Mouse (Mus musculus) hindbrain, embryonic 14.5 days (tissue): ENCODE measurements at regions not wholly inside any gene's neighbourhood (a gene's known extent, or its start where the extent isn't known, plus 50 kb on each side); places are given as distances from the start of the nearest gene placed in this dataset.

Experiments used
- ATAC-seq: fragments of 200-750 bp; cut with Nextera tagmentation; 2 replicates; pipeline ENCODE4 v1.8.0; 2017; ENCODE audit warnings: moderate number of reproducible peaks, mild to moderate bottlenecking, moderate TSS enrichment, moderate library complexity; ENCODE audit not compliant: low FRiP score
- DNase-seq: peaks from one replicate; pipeline ENCODE4 v3.0.0-alpha.2; 2015; ENCODE audit warnings: low spot score
- H3K27ac ChIP-seq: fragments of 300-500 bp; sonication (generic); 2 replicates; pipeline ENCODE4 v1.5.1; 2014; ENCODE audit warnings: mild to moderate bottlenecking, moderate library complexity
- H3K27me3 ChIP-seq: fragments of 300-500 bp; sonication (generic); 2 replicates; pipeline ENCODE4 v1.6.1; 2014; ENCODE audit warnings: mild to moderate bottlenecking, low read length, mixed read lengths; ENCODE audit not compliant: control insufficient read depth, insufficient read depth
- H3K36me3 ChIP-seq: fragments of 300-500 bp; sonication (generic); replicated peaks from 2 replicates; pipeline ENCODE4 v1.6.1; 2014; ENCODE audit not compliant: control insufficient read depth, insufficient read depth
- H3K4me1 ChIP-seq: fragments of 300-500 bp; sonication (generic); replicated peaks from 2 replicates; pipeline ENCODE4 v1.6.1; 2014; ENCODE audit warnings: antibody characterized with exemption, low read length, mixed read lengths; ENCODE audit not compliant: control insufficient read depth, insufficient read depth
- H3K4me2 ChIP-seq: fragments of 300-500 bp; sonication (generic); replicated peaks from 2 replicates; pipeline ENCODE4 v1.6.1; 2014; ENCODE audit warnings: mild to moderate bottlenecking, moderate library complexity
- H3K4me3 ChIP-seq: fragments of 300-500 bp; sonication (generic); replicated peaks from 2 replicates; pipeline ENCODE4 v1.5.1; 2014; ENCODE audit warnings: mild to moderate bottlenecking, low read length
- H3K9ac ChIP-seq: fragments of 300-500 bp; sonication (generic); 2 replicates; pipeline ENCODE4 v1.6.1; 2014
- H3K9me3 ChIP-seq: fragments of 300-500 bp; sonication (generic); 2 replicates; pipeline ENCODE4 v1.6.1; 2016; ENCODE audit warnings: low read length; ENCODE audit not compliant: control insufficient read depth
- WGBS: fragments of 180-500 bp; shearing (Covaris S2); extraction: QIAGEN DNeasy Blood & Tissue Kit; methylation state at CpG from one replicate; pipeline ENCODE4 v1.1.7; 2014; 5-methylcytosine and 5-hydroxymethylcytosine counted together

GRCm38 (mm10) chr5:150866198-150866597 is 86.2 kb upstream of the Kl start:
- Histone ChIP-seq H3K36me3 (no peaks in the 10 kb centered on the region), H3K4me2 (no peak overlapping the region), H3K27me3 (no peaks in the 10 kb centered on the region), H3K9me3 (0 out of 2 replicates have a peak, but pooled peaks cover 8% of the 10 kb centered on the region), H3K4me3 (no peak overlapping the region), H3K9ac (no peak overlapping the region), H3K4me1 (no peaks in the 10 kb centered on the region), H3K27ac (no peak overlapping the region)
- ATAC-seq, result no peak
- no peak for DNase-seq
- 95% methylated on average over 3 of the region's 3 CpGs for WGBS

- H3K9ac ChIP-seq, result no peak overlapping the region
Observed at GRCm38 (mm10) chr5:150869954-150870353, 82.5 kb upstream of the Kl start.

GRCm38 (mm10) chr5:150878805-150879204 is 73.6 kb upstream of the Kl start:
- Histone ChIP-seq H3K4me1 (no peaks in the 10 kb centered on the region), H3K36me3 (no peaks in the 10 kb centered on the region), H3K9me3 (0 out of 2 replicates have a peak, but pooled peaks cover 4% of the 10 kb centered on the region), H3K4me2 (no peak overlapping the region), H3K9ac (no peak overlapping the region), H3K27ac (no peak overlapping the region), H3K4me3 (no peak overlapping the region), H3K27me3 (no peaks in the 10 kb centered on the region)
- ATAC-seq (no peak), DNase-seq (no peak)
- WGBS, result 54% methylated on average over 4 of the region's 4 CpGs

More at GRCm38 (mm10) chr5:150869954-150870353, 82.5 kb upstream of the Kl start:
- Histone ChIP-seq H3K9me3 (0 out of 2 replicates have a peak, but pooled peaks cover 8% of the 10 kb centered on the region), H3K27me3 (no peaks in the 10 kb centered on the region), H3K4me1 (no peaks in the 10 kb centered on the region), H3K4me3 (no peak overlapping the region), H3K4me2 (no peak overlapping the region), H3K27ac (no peak overlapping the region), H3K36me3 (no peaks in the 10 kb centered on the region)
- ATAC-seq, result no peak
- DNase-seq, result no peak
- 78% methylated on average over 4 of the region's 4 CpGs for WGBS

- H3K4me3 ChIP-seq, result no peak overlapping the region
- H3K27me3 ChIP-seq, result no peaks in the 10 kb centered on the region
- 0 out of 2 replicates have a peak, but pooled peaks cover 4% of the 10 kb centered on the region for H3K9me3 ChIP-seq
- H3K27ac ChIP-seq, result no peak overlapping the region
- ATAC-seq, result no peak
- WGBS, result 94% methylated on average over 2 of the region's 2 CpGs
- H3K4me2 ChIP-seq, result no peak overlapping the region
- no peak for DNase-seq
- H3K36me3 ChIP-seq, result no peaks in the 10 kb centered on the region
- no peak overlapping the region for H3K9ac ChIP-seq
- H3K4me1 ChIP-seq, result no peaks in the 10 kb centered on the region
Observed at GRCm38 (mm10) chr5:150883676-150884075, 68.7 kb upstream of the Kl start.

DNA sequence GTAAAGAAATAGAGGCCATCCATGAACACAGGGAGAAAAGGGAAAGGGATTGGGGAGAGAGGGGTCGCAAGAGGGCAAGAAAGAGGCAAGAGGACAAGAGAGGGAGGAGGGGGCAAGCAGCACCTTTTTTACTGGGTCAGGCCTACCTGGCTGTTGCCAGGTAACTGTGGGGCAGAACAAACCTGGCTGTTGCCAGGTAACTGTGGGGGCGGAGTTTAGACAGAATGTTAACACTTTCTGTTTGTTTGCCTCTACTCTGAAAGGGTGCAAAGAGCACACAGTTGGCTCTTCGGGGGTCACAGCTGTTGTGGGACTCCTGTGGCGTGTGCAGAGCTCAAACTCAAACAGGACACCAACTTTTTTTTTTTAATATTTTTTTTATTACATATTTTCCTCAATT is 62.3 kb upstream of the Kl start:
- ATAC-seq, result no peak
- Histone ChIP-seq H3K4me3 (no peak overlapping the region), H3K4me1 (peaks cover 10% of the 10 kb centered on the region; the same call in 1 of the 2 replicates), H3K36me3 (no peaks in the 10 kb centered on the region), H3K9ac (no peak overlapping the region), H3K9me3 (no peaks in the 10 kb centered on the region), H3K27me3 (no peaks in the 10 kb centered on the region), H3K4me2 (no peak overlapping the region), H3K27ac (no peak overlapping the region)
- 76% methylated on average over 4 of the region's 4 CpGs for WGBS
- DNase-seq, result no peak

DNA sequence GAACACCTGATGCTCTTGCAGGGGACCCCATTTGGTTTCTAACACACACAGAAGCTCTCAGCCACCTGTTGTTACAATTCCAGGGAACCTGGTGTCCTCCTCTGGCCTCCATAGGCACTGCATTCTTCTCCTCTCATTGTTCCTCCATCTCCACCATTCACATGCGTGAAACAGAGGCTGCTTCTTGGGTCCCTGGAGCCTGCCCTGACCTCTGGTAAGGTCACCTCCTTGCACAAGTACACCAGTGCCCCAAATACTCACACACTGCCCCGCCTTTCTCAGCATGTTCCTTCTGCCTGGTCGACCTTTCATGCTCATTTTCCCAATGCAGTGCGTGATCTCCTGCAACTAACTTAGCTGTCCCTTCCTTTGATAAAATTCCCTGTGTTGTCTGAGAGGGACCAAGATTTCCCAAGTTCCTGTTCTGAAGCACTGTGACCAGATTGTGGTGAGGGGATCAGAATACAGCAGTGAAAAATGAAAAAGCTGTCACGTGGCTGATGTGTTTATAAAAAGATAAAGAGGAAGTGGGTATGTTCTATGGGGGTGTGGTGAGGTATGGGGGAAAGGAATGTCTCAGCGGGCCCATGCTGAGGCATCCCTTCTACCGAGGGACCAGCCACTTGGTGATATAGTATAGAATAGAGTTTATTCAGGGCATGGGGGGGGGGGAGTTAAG is 61.0 kb upstream of the Kl start:
- Histone ChIP-seq H3K27ac (no peak overlapping the region), H3K27me3 (no peaks in the 10 kb centered on the region), H3K4me2 (no peak overlapping the region), H3K4me3 (no peak overlapping the region), H3K36me3 (no peaks in the 10 kb centered on the region), H3K4me1 (peaks cover 10% of the 10 kb centered on the region; the same call in 1 of the 2 replicates), H3K9ac (no peak overlapping the region), H3K9me3 (no peaks in the 10 kb centered on the region)
- ATAC-seq (no peak), DNase-seq (no peak)
- 51% methylated on average over 7 of the region's 7 CpGs for WGBS

- Histone ChIP-seq H3K4me1 (peaks cover 10% of the 10 kb centered on the region; the same call in 1 of the 2 replicates), H3K4me3 (no peak overlapping the region), H3K36me3 (no peaks in the 10 kb centered on the region), H3K9ac (no peak overlapping the region), H3K9me3 (no peaks in the 10 kb centered on the region), H3K4me2 (no peak overlapping the region), H3K27ac (peak overlapping the region; percentile 57; the same call in 1 of the 2 replicates), H3K27me3 (no peaks in the 10 kb centered on the region)
- WGBS, result 47% methylated on average over 3 of the region's 3 CpGs
- DNase-seq (no peak), ATAC-seq (0 out of 2 replicates have a peak, but pooled peaks have one; percentile 40)
Observed at GRCm38 (mm10) chr5:150894049-150894738, 58.2 kb upstream of the Kl start.

DNA sequence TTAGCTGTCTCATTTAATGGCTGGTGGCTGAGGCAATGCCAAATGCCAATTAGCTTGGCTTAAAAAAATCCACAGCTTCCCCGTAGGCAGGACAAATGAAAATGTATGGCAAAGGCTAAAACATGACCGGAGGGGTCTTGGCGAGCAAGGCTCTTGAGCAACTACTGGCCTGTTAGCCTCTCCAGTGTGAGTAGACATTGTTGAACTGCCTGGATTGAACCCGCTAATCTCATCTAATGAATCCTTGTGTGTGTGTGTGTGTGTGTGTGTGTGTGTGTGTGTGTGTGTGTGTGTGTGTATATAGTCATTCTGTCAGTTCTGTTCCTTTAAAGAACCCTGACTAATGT is 57.7 kb upstream of the Kl start:
- H3K27ac ChIP-seq, result peak overlapping the region; percentile 57; the same call in 1 of the 2 replicates
- 45% methylated on average over 4 of the region's 4 CpGs for WGBS
- H3K4me3 ChIP-seq, result no peak overlapping the region
- H3K9ac ChIP-seq, result no peak overlapping the region
- H3K27me3 ChIP-seq, result no peaks in the 10 kb centered on the region
- DNase-seq, result no peak
- H3K36me3 ChIP-seq, result no peaks in the 10 kb centered on the region
- H3K9me3 ChIP-seq, result no peaks in the 10 kb centered on the region
- no peak overlapping the region for H3K4me2 ChIP-seq
- no peak for ATAC-seq
- peaks cover 10% of the 10 kb centered on the region; the same call in 1 of the 2 replicates for H3K4me1 ChIP-seq

GRCm38 (mm10) chr5:150901661-150902060 is 50.7 kb upstream of the Kl start:
- DNase-seq, result no peak

More at GRCm38 (mm10) chr5:150901661-150902060, 50.7 kb upstream of the Kl start:
- Histone ChIP-seq H3K27ac (no peak overlapping the region), H3K36me3 (no peaks in the 10 kb centered on the region), H3K4me2 (no peak overlapping the region), H3K4me1 (peaks cover 18% of the 10 kb centered on the region), H3K9ac (no peak overlapping the region), H3K27me3 (no peaks in the 10 kb centered on the region), H3K4me3 (no peak overlapping the region), H3K9me3 (no peaks in the 10 kb centered on the region)
- WGBS, result 76% methylated on average over 3 of the region's 3 CpGs
- no peak for ATAC-seq
